Mouse (Mus musculus) testis, adult 2 months (tissue): ENCODE measurements around the gene Smurf1. TPM values are rescaled to one million over a fixed set of nuclear protein-coding genes. Genes with fewer than 3 reads are reported as not detected.

ENCODE experiments used
- H3K27ac ChIP-seq: fragments of 200-500 bp; 2 replicates; pipeline ENCODE4 v1.5.1; 2012; ENCODE audit warnings: low read depth, low read length; ENCODE audit not compliant: control insufficient read depth, insufficient read depth
- H3K27me3 ChIP-seq: fragments of 200-500 bp; 2 replicates; pipeline ENCODE4 v1.6.1; 2012; ENCODE audit warnings: mild to moderate bottlenecking, low read length, moderate library complexity; ENCODE audit not compliant: control insufficient read depth, insufficient read depth
- H3K36me3 ChIP-seq: fragments of 200-500 bp; 2 replicates; pipeline ENCODE4 v1.6.1; 2012; ENCODE audit warnings: mild to moderate bottlenecking, low read length; ENCODE audit not compliant: control insufficient read depth, insufficient read depth
- H3K4me1 ChIP-seq: fragments of 200-500 bp; 2 replicates; pipeline ENCODE4 v1.6.1; 2012; ENCODE audit warnings: low read length; ENCODE audit not compliant: control insufficient read depth, insufficient read depth
- H3K4me3 ChIP-seq: fragments of 200-500 bp; 2 replicates; pipeline ENCODE4 v1.5.1; 2012; ENCODE audit warnings: low read depth, mild to moderate bottlenecking, low read length, moderate library complexity, mixed read lengths; ENCODE audit not compliant: control insufficient read depth
- CTCF ChIP-seq: fragments of 200-500 bp; IDR thresholded peaks from 2 replicates; pipeline ENCODE4 v1.5.1; 2012; ENCODE audit warnings: low read depth, mild to moderate bottlenecking, inconsistent platforms, low read length, moderate library complexity; ENCODE audit not compliant: control insufficient read depth, insufficient read depth, insufficient replicate concordance
- POLR2A ChIP-seq: fragments of 200-500 bp; IDR thresholded peaks from 2 replicates; pipeline ENCODE4 v1.6.1; 2012; ENCODE audit warnings: low read depth, mild to moderate bottlenecking, inconsistent platforms, low read length, moderate library complexity; ENCODE audit not compliant: control insufficient read depth
- polyA plus RNA-seq: library from polyadenylated mRNA; depleted of rRNA; stranded (reverse); fragments of >200 nt; gene quantifications from 2 replicates; pipeline ENCODE4 v1.2.3, GENCODE M21; 2012

Gene Smurf1
- polyA plus RNA-seq, 1 experiment, result 30.4 TPM

DNA sequence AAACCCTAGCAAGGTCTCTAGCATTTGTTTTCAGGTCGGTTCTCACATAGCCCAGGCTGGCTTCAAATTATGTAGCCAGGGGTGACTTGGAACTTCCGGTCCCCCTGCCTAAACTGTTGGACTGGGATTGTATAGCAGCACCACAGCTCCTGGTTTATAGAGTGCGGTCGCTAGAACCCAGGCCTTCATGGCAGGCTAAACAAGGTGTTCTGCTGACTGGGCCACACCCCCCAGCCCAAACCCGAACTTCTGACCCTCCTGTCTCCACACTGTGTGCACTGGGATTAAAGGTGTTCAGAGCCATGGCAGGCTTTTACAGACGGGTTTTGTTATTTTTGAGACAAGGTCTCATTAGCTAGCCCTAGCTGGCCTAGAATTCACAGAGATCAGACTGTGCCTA lies 13.5 kb upstream of the Smurf1 start:
- no peak overlapping the region for H3K27ac ChIP-seq
- H3K4me3 ChIP-seq, result no peak overlapping the region
- H3K36me3 ChIP-seq, result no peaks in the 10 kb centered on the region
- H3K4me1 ChIP-seq, result no peaks in the 10 kb centered on the region
- no peaks in the 10 kb centered on the region for H3K27me3 ChIP-seq
- TF ChIP-seq POLR2A (no peak), CTCF (no peak)

DNA sequence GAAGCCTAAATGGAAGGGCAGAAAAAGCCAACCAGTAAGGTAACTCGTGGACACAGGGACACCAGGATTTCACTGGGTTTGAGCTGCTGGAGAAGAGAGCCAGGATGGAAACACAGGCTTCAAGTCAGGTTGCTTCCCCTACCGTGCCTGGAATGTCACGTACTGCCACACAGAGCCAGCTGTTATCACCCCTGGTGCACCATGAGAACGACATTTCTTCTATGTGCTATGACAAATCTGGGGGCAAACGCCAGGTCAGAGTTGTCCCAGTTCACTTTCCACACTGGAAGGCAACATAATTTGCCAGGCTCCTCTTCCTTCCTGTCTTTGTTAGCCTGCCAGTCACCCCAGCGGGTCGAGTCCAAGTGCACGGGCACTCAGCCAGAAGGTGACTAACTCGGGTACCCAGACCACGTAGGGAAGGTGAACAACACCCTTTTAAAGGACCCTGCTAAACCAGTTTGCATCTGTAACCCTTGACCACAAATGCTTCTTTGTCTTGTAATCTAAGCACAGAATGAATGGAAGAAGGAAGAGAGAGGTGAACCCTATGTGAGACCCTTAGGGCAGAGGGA lies 13.0 kb upstream of the Smurf1 start:
- Histone ChIP-seq H3K36me3 (no peaks in the 10 kb centered on the region), H3K27me3 (no peaks in the 10 kb centered on the region), H3K27ac (no peak overlapping the region), H3K4me3 (no peak overlapping the region), H3K4me1 (no peaks in the 10 kb centered on the region)
- TF ChIP-seq POLR2A, result no peak
- TF ChIP-seq CTCF, result no peak

DNA sequence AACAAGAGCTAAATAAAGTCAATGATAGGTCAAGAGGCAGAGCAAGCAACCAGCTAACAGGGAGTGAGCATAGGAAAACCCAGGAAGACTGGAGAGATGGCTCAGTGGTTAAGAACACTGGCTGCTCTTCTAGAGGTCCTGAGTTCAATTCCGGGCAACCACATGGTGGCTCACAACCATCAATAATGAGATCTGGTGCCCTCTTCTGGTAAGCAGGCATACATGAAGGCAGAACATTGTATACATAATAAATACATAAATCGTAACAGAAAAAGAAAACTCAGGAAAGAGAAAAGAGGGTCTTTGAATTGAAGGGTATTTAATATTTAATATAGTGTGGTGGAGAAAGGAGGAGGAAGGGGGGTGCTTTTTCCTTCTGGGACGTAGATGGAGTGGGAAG lies 5.6 kb upstream of the Smurf1 start:
- TF ChIP-seq POLR2A (no peak), CTCF (no peak)

DNA sequence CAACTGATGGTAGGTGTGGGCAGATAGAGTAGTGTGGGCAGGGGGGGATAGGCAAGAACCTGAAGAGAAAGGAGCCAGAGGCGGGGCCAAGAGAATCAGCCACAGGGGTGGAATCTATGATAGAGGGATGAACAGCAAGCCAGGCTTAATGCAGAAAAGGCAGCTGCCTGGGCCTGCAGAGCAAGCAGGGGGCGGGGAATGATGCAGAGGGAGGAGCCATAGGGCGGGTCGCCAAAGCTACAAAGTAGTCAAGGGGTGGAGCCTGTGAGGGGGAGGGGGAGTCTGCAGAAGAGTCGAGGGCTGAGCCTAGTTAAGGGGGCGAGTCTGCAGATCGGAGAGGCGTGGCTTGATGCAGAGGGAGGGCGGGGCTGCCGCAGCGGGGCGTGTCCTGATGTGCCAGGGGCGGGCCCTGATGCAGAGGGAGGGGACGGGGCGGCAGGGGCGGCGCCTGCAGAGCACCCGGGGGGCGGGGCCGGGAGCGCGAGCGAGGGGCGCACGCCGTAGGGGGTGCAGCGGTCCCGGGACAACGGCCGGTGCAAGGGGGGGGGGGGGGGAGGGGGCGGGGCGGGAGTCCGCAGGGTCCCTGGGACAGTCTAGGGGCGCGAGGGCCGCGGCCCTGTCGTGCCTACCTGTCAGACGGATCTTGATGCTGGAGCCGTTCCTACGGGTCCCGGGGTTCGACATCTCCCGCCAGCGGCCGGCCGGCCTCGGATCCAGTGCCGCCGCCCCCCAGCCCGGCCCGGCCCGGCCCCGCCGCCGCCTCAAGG lies 592 bp downstream of the Smurf1 start:
- Histone ChIP-seq H3K4me1 (peaks cover 18% of the 10 kb centered on the region), H3K27ac (peak overlapping the region; percentile 75), H3K4me3 (peak overlapping the region; percentile 81), H3K27me3 (no peaks in the 10 kb centered on the region), H3K36me3 (no peaks in the 10 kb centered on the region)
- TF ChIP-seq POLR2A, result no peak
- no peak for TF ChIP-seq CTCF

More for the DNA sequence above, 5.6 kb upstream of the Smurf1 start:
- no peak overlapping the region for H3K4me3 ChIP-seq
- no peaks in the 10 kb centered on the region for H3K27me3 ChIP-seq
- H3K27ac ChIP-seq, result no peak overlapping the region
- peaks cover 5% of the 10 kb centered on the region for H3K4me1 ChIP-seq
- H3K36me3 ChIP-seq, result no peaks in the 10 kb centered on the region

DNA sequence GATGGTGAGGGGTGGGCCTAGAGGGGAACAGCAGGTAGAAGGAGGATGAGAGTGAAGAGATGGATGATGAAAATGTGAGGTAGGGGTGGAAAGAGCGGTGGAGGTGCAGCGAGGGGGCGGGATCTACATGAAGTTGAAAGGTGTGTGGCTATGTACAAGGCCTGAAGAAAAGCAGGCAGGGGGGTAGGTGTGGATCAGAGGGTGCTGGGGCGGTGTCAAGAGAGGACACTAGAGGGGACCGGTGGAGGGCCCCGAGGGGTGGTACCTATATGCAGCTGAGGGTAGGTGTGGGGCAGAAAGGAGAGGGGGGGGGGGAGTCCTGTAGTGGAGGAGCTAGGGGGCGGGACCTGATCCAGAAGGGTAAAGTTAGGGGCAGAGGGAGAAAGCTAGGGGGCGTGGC lies 1.2 kb downstream of the Smurf1 start:
- Histone ChIP-seq H3K27ac (no peak overlapping the region), H3K4me3 (peak overlapping the region; percentile 47), H3K36me3 (no peaks in the 10 kb centered on the region), H3K27me3 (no peaks in the 10 kb centered on the region), H3K4me1 (peaks cover 18% of the 10 kb centered on the region)
- TF ChIP-seq CTCF (no peak), POLR2A (no peak)

DNA sequence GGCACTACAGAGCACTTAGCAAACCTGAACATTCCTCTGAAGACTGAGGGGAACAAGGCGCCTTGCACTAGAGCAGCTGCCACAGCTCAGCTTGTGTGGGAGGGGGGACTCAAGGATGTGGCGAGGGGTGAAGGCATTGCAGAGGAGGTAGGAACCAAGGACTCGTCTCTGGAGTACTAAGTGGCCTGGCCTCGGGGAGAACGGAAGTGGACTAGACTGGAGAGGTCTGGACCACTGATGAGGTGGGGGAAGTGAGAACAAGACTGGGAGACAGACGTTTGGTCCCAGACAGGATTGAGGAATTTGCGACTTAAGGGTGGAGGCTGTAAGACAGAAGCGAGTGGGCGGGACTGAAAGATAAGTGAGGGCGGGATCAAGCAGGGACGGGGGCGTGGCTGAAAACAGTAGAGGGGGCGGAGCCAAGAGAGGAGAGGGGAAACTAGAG lies 1.8 kb downstream of the Smurf1 start:
- Histone ChIP-seq H3K27ac (peak overlapping the region; percentile 1; the same call in 1 of the 2 replicates), H3K4me3 (no peak overlapping the region), H3K4me1 (peaks cover 18% of the 10 kb centered on the region), H3K27me3 (no peaks in the 10 kb centered on the region), H3K36me3 (no peaks in the 10 kb centered on the region)
- no peak for TF ChIP-seq CTCF
- no peak for TF ChIP-seq POLR2A

DNA sequence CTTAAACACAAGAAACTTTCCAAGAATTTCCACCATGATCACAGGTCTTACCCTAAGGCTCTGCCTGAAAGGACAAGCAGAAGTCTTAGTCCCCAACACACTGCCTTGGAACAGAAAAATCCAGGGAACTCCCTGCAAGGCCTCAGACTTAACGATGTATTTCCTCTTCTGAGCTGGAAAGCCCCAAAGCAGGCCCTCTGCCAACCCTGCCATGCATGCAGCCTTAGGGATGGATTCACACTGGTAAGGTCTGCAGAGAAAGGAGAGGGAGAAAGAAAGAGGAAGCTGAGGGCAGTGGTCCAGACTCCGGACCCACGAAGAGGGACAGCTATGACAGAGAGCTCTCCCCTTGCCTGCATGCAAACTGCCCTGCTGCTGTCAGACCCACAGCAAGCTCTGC lies 2.2 kb downstream of the Smurf1 start:
- no peaks in the 10 kb centered on the region for H3K27me3 ChIP-seq
- no peaks in the 10 kb centered on the region for H3K36me3 ChIP-seq
- TF ChIP-seq POLR2A, result no peak
- TF ChIP-seq CTCF, result no peak
- no peak overlapping the region for H3K4me3 ChIP-seq
- H3K4me1 ChIP-seq, result peaks cover 18% of the 10 kb centered on the region
- 0 out of 2 replicates have a peak overlapping the region, but pooled peaks have one; percentile 1 for H3K27ac ChIP-seq

DNA sequence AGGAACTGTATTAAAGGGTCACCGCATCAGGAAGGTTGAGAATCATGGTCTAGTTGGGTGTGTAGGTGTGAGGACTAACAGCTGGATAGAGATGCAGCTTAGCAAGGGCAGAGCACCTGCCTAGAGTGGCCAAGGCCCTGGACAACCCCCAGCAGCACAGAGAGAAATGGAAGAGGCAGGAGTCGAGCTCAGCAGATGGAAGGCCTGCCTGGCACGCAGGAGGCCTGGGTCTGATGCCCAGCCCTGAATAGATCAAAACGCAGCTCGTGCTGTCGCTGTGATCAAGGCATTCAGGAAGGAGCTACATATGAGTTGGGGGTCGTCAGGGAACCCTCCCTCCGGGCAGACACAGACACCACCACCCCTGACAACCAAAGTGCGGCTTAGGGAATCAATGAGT lies 7.4 kb downstream of the Smurf1 start:
- no peaks in the 10 kb centered on the region for H3K4me1 ChIP-seq
- no peak for TF ChIP-seq CTCF
- no peak for TF ChIP-seq POLR2A
- H3K36me3 ChIP-seq, result no peaks in the 10 kb centered on the region
- H3K27ac ChIP-seq, result no peak overlapping the region
- H3K4me3 ChIP-seq, result no peak overlapping the region
- no peaks in the 10 kb centered on the region for H3K27me3 ChIP-seq
